In genomic region chr5:75185584-75185983, GRCm38 (mm10) we compare ENCODE assay signal across 16 mouse cellular contexts. TPM values are rescaled to one million over a fixed set of nuclear protein-coding genes. Genes with fewer than 3 reads are reported as not detected.
DNase-seq lines count a peak whose midpoint lies in the region; ATAC-seq and TF ChIP-seq lines count a peak whose summit lies in the region.
"Had no signal": no experiment of that assay in that cellular context is flagged by ENCODE, and none has a peak within 500 bp of the region (broad histone marks: within the 10 kb centered on the region; RNA-seq: fewer than 3 reads in every experiment).

No protein-coding gene starts in this region.

- H3K36me3 ChIP-seq in heart, embryonic 16.5 days (ENCODE audit: control insufficient read depth, insufficient read depth) = peaks cover 3% of the 10 kb centered on the region; the same call in 1 of the 2 replicates
- peaks cover 78% of the 10 kb centered on the region for H3K36me3 ChIP-seq in lung, embryonic 14.5 days (ENCODE audit: insufficient read depth)
- H3K36me3 ChIP-seq in thymus, adult 2 months (ENCODE audit: control insufficient read depth, insufficient read depth, low read length) = no peaks in the 10 kb centered on the region
- H3K36me3 ChIP-seq: liver, embryonic 15.5 days; midbrain, embryonic 12.5 days had no signal

- no peaks in the 10 kb centered on the region for H3K9me3 ChIP-seq in heart, embryonic 16.5 days (replicated peaks; ENCODE audit: control insufficient read depth, low read length)
- no peaks in the 10 kb centered on the region for H3K9me3 ChIP-seq in lung, embryonic 14.5 days (ENCODE audit: low read depth, low read length)
- H3K9me3 ChIP-seq: limb, embryonic 12.5 days; liver, embryonic 15.5 days; midbrain, embryonic 12.5 days had no signal

- DNase-seq in heart, adult 8-10 months (ENCODE audit: low spot score) = no peak
- DNase-seq in lung, embryonic 14.5 days = peak; percentile 28
- DNase-seq in lung, adult 2 months = no peak
- DNase-seq in NIH3T3 (ENCODE audit: low read depth) = peak; percentile 66
- no peak for DNase-seq in thymus, adult 2 months
- DNase-seq in thymus, postnatal 36 days = no peak
- DNase-seq: cerebellum, adult 8-10 months; layer of hippocampus, postnatal 36 days; right cerebral cortex, postnatal 14 days had no signal

- WGBS in heart, embryonic 16.5 days = 74% methylated on average over 7 of the region's 7 CpGs
- 74% methylated on average over 7 of the region's 7 CpGs for WGBS in lung, embryonic 14.5 days
- WGBS in lung, adult 2 months = 66% methylated on average over 7 of the region's 7 CpGs
- WGBS in thymus, adult 2 months = 83% methylated on average over 7 of the region's 7 CpGs

- no peak for TF ChIP-seq CTCF in lung, embryonic 14.5 days (IDR thresholded peaks at IDR 0.05; ENCODE audit: low read depth)
- TF ChIP-seq CTCF in lung, adult 2 months (IDR thresholded peaks at IDR 0.05; ENCODE audit: insufficient read depth, low read length) = no peak
- TF ChIP-seq CTCF in thymus, adult 2 months (IDR thresholded peaks at IDR 0.05; ENCODE audit: borderline replicate concordance, control insufficient read depth, extremely low read depth, insufficient read depth, low read length, poor library complexity) = no peak

- 0 out of 2 replicates have a peak, but pooled peaks have one; percentile 54 for ATAC-seq in heart, embryonic 16.5 days (replicated peaks; ENCODE audit: extremely low read depth, insufficient read depth, low FRiP score)
- peak; percentile 52 for ATAC-seq in lung, embryonic 14.5 days (ENCODE audit: insufficient read depth)
- peak; percentile 62 for ATAC-seq in megakaryocyte, adult 5-6 weeks (ENCODE audit: poor library complexity, severe bottlenecking)
- ATAC-seq: intestine, postnatal 0 days; Patski had no signal

- no peaks in the 10 kb centered on the region for H3K27me3 ChIP-seq in heart, embryonic 16.5 days (ENCODE audit: control insufficient read depth, insufficient read depth, low read length)
- H3K27me3 ChIP-seq in lung, embryonic 14.5 days (ENCODE audit: insufficient read depth, low read length) = no peaks in the 10 kb centered on the region
- no peaks in the 10 kb centered on the region for H3K27me3 ChIP-seq in thymus, adult 2 months (ENCODE audit: control insufficient read depth, insufficient read depth, low read length)
- H3K27me3 ChIP-seq: limb, embryonic 12.5 days; liver, embryonic 15.5 days; midbrain, embryonic 12.5 days; Patski had no signal

- no peak overlapping the region for H3K4me2 ChIP-seq in heart, embryonic 16.5 days (ENCODE audit: low read depth, low read length)
- no peak overlapping the region for H3K4me2 ChIP-seq in lung, embryonic 14.5 days
- H3K4me2 ChIP-seq: limb, embryonic 12.5 days; liver, embryonic 15.5 days; midbrain, embryonic 12.5 days had no signal

- TF ChIP-seq POLR2A in lung, adult 2 months (IDR thresholded peaks at IDR 0.05; ENCODE audit: borderline replicate concordance, extremely low read depth, low read depth, low read length) = no peak
- no peak for TF ChIP-seq POLR2A in thymus, adult 2 months (IDR thresholded peaks at IDR 0.05; ENCODE audit: control insufficient read depth, extremely low read depth, insufficient read depth, low read length, poor library complexity)

- H3K4me1 ChIP-seq in heart, embryonic 16.5 days (ENCODE audit: control insufficient read depth, insufficient read depth, low read length) = peaks cover 9% of the 10 kb centered on the region
- H3K4me1 ChIP-seq in lung, embryonic 14.5 days (ENCODE audit: insufficient read depth) = no peaks in the 10 kb centered on the region
- no peaks in the 10 kb centered on the region; the same call in 1 of the 2 replicates for H3K4me1 ChIP-seq in lung, adult 2 months (ENCODE audit: control insufficient read depth, insufficient read depth, low read length)
- H3K4me1 ChIP-seq in thymus, adult 2 months (replicated peaks; ENCODE audit: control insufficient read depth, insufficient read depth, low read length) = no peaks in the 10 kb centered on the region
- H3K4me1 ChIP-seq: limb, embryonic 12.5 days; liver, embryonic 15.5 days; midbrain, embryonic 12.5 days had no signal

- H3K9ac ChIP-seq in heart, embryonic 16.5 days (ENCODE audit: low read length) = no peak overlapping the region
- H3K9ac ChIP-seq in lung, embryonic 14.5 days = no peak overlapping the region
- H3K9ac ChIP-seq: limb, embryonic 12.5 days; liver, embryonic 15.5 days; midbrain, embryonic 12.5 days had no signal

- no peak overlapping the region for H3K27ac ChIP-seq in heart, embryonic 16.5 days (ENCODE audit: low read length)
- H3K27ac ChIP-seq in lung, embryonic 14.5 days (ENCODE audit: low read depth) = no peak overlapping the region
- H3K27ac ChIP-seq in thymus, adult 2 months (ENCODE audit: control insufficient read depth, insufficient read depth, low read length) = no peak overlapping the region
- H3K27ac ChIP-seq: limb, embryonic 12.5 days; liver, embryonic 15.5 days; midbrain, embryonic 12.5 days had no signal

- H3K4me3 ChIP-seq in heart, embryonic 16.5 days (ENCODE audit: low read length) = no peak overlapping the region
- H3K4me3 ChIP-seq in lung, embryonic 14.5 days (ENCODE audit: low read depth, low read length) = no peak overlapping the region
- no peak overlapping the region for H3K4me3 ChIP-seq in lung, adult 2 months (replicated peaks; ENCODE audit: extremely low read depth, low read depth, low read length)
- H3K4me3 ChIP-seq in thymus, adult 2 months (ENCODE audit: control insufficient read depth, insufficient read depth, low read length) = no peak overlapping the region
- H3K4me3 ChIP-seq: limb, embryonic 12.5 days; liver, embryonic 15.5 days; midbrain, embryonic 12.5 days had no signal

RNA-seq across cellular contexts. Expression of gene Pdgfra, which starts 33.5 kb away (rescaled TPM):
- 11.6 and 17.2 TPM in 2 replicates for polyA plus RNA-seq in heart, embryonic 16.5 days (2015; fragmentation: Nextera tagmentation; extraction: Ambion mirVana)
- 10 to 100 TPM; 17.9 to 23.3 (median 21.5) TPM for total RNA-seq in heart, adult 8-10 months (2022)
- 48.1 and 50.4 TPM in 2 replicates for polyA plus RNA-seq in lung, embryonic 14.5 days (2014; fragmentation: Nextera tagmentation; extraction: Ambion mirVana)
- 51.0 and 82.2 TPM in 2 replicates for polyA plus RNA-seq in lung, adult 2 months (2012; rRNA removed)
- 0.04 TPM in 1 of 2 replicates, not detected in the other for total RNA-seq in megakaryocyte, adult 5-6 weeks (2015)
- 0.12 and 0.29 TPM in 2 replicates for total RNA-seq in megakaryocyte, adult 5-6 weeks (2017)
- polyA plus RNA-seq in thymus, adult 2 months (2012; rRNA removed) = 1.8 and 3.4 TPM in 2 replicates

Comparison
In these comparisons a context has a peak if more than half of its experiments do, and no peak if none do; other contexts are left out.
1. DNase-seq: peak in lung, embryonic 14.5 days (single experiment) and NIH3T3 (single experiment); none in heart, adult 8-10 months (single experiment), lung, adult 2 months (single experiment), thymus, adult 2 months (single experiment) and thymus, postnatal 36 days (0 of 2).
2. Peak in every context shown above with its lines, with median percentiles within 50 percentile points of each other: ATAC-seq.